Mouse (Mus musculus): ENCODE data around the gene Defb21.

GRCm38 (mm10) chr2:152573484-152573883 lies 940 bp downstream of the Defb21 start:
- TF ChIP-seq PAX5 (IDR thresholded peaks at IDR 0.05; ENCODE audit: low read length) (no peak), TCF12 (IDR thresholded peaks at IDR 0.05; ENCODE audit: low read depth, low read length) (no peak), UBTF (IDR thresholded peaks at IDR 0.05; ENCODE audit: low read depth, low read length) (no peak), POLR2A (IDR thresholded peaks at IDR 0.05; ENCODE audit: low read depth, low read length) (no peak), CTCF (conservative IDR thresholded peaks at IDR 0.05 in 1 of 2, IDR thresholded peaks at IDR 0.05 in 1 of 2; ENCODE audit: low read depth in 2 of 2, low read length in 2 of 2) (no peak), ZNF384 (IDR thresholded peaks at IDR 0.05; ENCODE audit: low read depth, low read length) (no peak), EP300 (IDR thresholded peaks at IDR 0.05; ENCODE audit: low read length) (no peak), E2F4 (IDR thresholded peaks at IDR 0.05; ENCODE audit: insufficient replicate concordance, low read depth, low read length) (no peak)

Data from CH12.LX (cell line).